Mouse (Mus musculus) lung, postnatal 10 days (tissue): Measurements from ENCODE around the gene Ago1.

Experiments
- DNase-seq: peaks from one replicate; pipeline ENCODE4 v3.0.0; 2021

The Ago1 gene

GRCm38 (mm10) chr4:126468285-126468901 lies at the start of gene Ago1:
Gene Ago1 (minus strand): TSS chr4:126468583.
- DNase-seq: peak; percentile 97

- peak; percentile 62 for DNase-seq
These were observed 44.1 kb upstream of the Ago1 start for GRCm38 (mm10) chr4:126512308-126513066.

DNA sequence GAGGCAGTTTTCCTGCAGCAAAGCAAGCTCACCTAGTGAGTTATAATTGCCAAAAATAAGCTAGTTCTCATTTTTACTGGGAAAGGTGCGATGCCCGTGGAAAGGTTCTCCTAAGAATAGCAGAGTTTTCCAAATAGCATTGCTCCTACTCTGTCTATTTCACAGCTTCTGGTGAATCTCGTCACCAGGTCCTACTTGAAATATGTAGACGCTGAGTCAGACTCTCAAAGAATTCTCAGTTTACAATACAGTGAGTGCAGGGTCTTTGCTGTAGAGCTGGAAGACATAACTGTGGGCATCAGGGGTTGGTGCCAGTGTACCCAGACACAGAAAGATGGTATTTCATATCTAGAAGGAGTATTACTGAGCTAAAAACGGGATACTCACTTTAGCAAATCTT lies 42.6 kb upstream of the Ago1 start:
- no peak for DNase-seq

- DNase-seq: no peak
These were observed 40.7 kb upstream of the Ago1 start for GRCm38 (mm10) chr4:126509072-126509471.

- DNase-seq: no peak
These were observed 39.9 kb upstream of the Ago1 start for GRCm38 (mm10) chr4:126508110-126508899.

DNA sequence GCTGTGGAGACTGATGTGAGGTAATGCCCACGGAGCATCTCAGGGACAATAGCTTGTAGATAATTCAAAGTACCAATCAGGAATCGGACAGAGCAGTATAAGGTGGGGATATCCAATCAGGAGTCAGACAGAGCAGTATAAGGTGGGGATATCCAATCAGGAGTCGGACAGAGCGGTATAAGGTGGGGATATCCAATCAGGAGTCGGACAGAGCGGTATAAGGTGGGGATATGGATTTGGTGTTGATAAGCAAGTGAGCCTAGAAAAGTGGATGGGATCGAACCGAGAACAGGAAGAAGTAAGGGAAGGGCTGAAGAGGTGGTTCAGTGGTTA lies 34.6 kb upstream of the Ago1 start:
- no peak for DNase-seq

GRCm38 (mm10) chr4:126502141-126502976 lies 34.0 kb upstream of the Ago1 start:
- peak; percentile 57 for DNase-seq

DNA sequence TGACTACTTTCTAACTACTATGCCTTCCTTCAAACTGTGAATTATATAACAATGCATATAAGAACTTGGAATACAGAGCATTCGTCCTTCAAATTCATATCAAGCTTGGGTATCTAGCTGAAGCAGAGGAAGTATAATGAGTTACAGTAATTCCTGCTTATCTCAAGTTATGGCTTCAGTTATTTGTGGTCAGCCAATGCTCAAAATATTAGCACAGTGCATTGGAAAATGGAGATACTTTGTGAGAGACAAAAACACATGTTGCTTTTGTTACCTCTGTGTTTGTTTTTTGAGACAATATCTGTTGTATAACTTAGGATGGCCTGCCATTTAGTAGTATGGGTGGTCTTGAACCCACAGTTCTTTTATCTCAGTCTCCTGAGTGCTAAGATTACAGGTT lies 30.2 kb upstream of the Ago1 start:
- DNase-seq: no peak

GRCm38 (mm10) chr4:126496963-126497362 lies 28.6 kb upstream of the Ago1 start:
- DNase-seq: no peak

- DNase-seq: no peak
These were observed 27.8 kb upstream of the Ago1 start for GRCm38 (mm10) chr4:126495942-126496790.

GRCm38 (mm10) chr4:126495453-126495852 lies 27.1 kb upstream of the Ago1 start:
- peak; percentile 18 for DNase-seq

DNA sequence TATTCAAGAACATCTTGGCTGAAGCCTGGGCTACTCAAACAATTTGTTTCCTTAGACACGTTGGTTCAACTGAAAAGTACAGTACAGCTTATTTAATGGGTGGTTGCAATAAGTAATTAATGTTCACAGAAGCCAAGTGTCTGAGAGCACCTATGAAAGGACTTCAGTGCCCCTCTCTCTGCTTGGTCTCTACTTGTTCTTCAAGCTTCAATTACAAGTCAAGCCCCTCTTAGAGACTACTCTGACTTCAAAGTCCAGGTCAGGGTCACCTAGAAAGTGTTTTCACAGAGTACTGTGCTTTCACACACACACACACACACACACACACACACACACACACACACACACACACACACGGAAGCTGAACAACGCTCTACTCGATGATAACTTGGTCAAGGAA lies 25.0 kb upstream of the Ago1 start:
- DNase-seq: no peak

DNA sequence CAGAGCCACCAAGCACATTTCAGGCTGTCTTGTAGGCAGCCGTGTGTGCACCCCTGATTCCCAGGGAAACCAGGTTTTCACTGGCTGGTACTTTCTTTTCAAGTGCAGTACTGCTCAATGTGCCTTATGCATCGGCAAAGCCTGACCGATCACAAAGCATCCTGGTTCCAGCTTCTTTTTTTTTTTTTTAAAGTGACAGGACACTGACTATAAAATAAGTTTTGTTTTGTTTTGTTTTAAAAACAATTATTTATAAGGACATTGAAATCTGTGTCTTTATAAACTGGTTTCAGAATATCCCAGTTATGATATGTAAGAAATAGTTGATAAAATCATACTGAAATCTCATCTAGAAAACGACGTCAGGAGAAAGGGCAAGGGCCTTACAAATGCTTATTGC lies 23.6 kb upstream of the Ago1 start:
- no peak for DNase-seq

DNA sequence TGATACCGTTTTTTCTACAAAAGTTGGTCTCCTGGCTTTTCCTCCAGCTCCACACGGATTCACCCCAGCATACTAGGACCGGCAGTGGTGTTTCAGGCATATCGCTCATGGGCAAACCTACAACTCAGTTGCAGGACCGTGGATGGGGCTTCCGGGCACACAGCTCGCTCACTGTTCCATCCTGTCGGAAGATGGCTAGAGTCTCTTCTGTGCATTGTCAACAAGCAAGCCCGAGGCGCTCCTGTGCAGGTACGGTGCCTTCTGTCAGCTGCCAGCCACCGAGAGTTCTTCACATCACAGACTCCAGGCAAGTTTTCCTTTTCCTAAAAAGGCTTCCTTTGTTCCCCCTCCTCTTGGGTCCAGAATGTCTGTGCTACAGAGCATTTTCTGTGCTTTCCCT lies 22.3 kb upstream of the Ago1 start:
- DNase-seq: no peak

DNA sequence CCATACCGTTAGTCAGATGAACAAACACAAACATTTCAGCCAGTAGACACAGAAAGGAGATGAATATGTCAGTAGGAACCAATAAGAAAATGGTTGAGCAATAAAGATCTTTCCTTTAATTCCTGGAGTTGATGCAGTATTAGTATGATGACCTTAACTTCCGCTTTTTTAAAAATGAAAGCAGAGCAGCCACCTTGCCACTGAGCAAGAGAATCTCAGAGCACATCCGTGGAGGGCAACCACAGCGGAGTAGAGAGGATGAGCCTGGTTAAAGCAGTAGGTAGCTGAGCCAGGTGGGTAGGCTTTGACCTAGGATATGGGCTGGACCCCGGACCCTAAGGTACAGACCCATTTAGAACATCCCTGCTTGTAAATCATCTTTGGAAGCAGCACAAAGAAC lies 21.4 kb upstream of the Ago1 start:
- DNase-seq: no peak

GRCm38 (mm10) chr4:126486217-126486616 lies 17.8 kb upstream of the Ago1 start:
- DNase-seq: no peak

DNA sequence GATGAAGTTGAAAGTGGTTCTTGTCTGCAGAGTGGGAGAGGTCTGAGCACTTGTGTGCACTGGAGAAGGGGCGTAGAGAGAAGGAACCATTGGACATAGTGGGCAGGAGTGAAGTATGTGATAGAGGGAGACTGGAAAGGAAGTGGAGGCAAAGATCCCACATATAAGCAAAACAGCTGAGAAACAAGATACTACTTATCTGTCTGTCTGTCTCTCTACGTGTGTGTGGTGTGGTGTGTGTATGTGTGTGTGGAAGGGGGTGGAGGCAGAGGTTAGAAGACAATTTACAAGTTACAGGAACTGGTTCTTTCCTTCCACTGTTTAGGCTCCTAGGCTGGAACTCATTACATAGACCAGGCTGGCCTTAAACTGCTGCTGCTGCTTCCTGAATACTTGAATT lies 16.7 kb upstream of the Ago1 start:
- DNase-seq: no peak

GRCm38 (mm10) chr4:126483874-126484273 lies 15.5 kb upstream of the Ago1 start:
- DNase-seq: no peak

- no peak for DNase-seq
These were observed 14.6 kb upstream of the Ago1 start for GRCm38 (mm10) chr4:126482951-126483350.

DNA sequence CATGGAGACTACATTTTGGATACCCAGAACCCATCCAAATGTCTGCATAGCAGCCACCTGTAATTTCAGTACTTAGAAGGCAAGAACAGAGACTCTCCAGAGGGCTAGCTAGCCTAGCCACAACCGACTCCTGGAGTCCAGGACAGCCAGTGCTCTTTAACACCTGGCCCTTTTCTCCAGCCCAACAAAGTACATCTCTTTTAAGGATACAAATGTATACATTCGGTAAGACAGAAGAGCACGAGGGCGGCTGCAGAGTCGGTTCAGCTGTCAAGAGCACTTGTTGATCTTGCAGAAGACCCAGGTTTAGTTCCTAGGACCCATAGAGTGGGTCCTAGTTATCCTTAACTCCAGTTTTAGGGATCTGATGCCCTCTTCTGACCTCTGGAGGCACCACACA lies 13.1 kb upstream of the Ago1 start:
- no peak for DNase-seq

- no peak for DNase-seq
These were observed 11.9 kb upstream of the Ago1 start for GRCm38 (mm10) chr4:126480288-126480687.

DNA sequence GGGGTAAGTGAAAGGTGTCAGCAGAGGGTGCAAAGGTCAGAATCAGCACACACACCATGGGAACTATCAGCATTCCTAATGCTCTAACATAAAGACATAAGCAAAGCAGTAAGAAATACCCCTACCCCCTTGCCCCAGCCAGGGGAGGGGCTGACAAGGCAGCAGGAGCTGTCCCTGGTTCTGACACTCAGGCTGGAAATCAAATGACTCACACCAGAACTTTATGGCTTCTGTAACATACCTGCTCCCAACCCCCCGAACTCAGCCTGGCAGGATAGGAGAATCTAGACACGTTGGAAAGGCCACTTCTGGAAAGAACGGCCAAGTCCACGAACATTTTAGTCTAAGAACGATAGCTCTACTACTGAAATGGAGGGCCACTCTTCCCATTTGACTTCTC lies 4.6 kb upstream of the Ago1 start:
- no peak for DNase-seq
